Mouse (Mus musculus): ENCODE measurements at regions not wholly inside any gene's neighbourhood (a gene's known extent, or its start where the extent isn't known, plus 50 kb on each side); places are given as distances from the start of the nearest gene placed in this dataset.

- no peaks in the 10 kb centered on the region for H3K36me3 ChIP-seq (ENCODE audit: control insufficient read depth, insufficient read depth, low read length)
- no peaks in the 10 kb centered on the region for H3K27me3 ChIP-seq (ENCODE audit: control insufficient read depth, insufficient read depth, low read length)
- H3K4me3 ChIP-seq (ENCODE audit: control insufficient read depth, low read depth, low read length): no peak overlapping the region
- no peak overlapping the region for H3K27ac ChIP-seq (ENCODE audit: control insufficient read depth, insufficient read depth, low read depth, low read length)
- no peak for TF ChIP-seq CTCF (IDR thresholded peaks at IDR 0.05; ENCODE audit: control insufficient read depth, insufficient read depth, insufficient replicate concordance, low read depth, low read length)
- no peak for TF ChIP-seq POLR2A (IDR thresholded peaks at IDR 0.05; ENCODE audit: control insufficient read depth, low read depth, low read length)
- H3K4me1 ChIP-seq (ENCODE audit: control insufficient read depth, insufficient read depth, low read length): peaks cover 4% of the 10 kb centered on the region; the same call in 1 of the 2 replicates
Measured at GRCm38 (mm10) chr11:19073265-19073664, 54.5 kb upstream of the Meis1 start.

- Histone ChIP-seq H3K27ac (ENCODE audit: control insufficient read depth, insufficient read depth, low read depth, low read length) (no peak overlapping the region), H3K4me1 (ENCODE audit: control insufficient read depth, insufficient read depth, low read length) (peaks cover 4% of the 10 kb centered on the region; the same call in 1 of the 2 replicates), H3K36me3 (ENCODE audit: control insufficient read depth, insufficient read depth, low read length) (no peaks in the 10 kb centered on the region), H3K27me3 (ENCODE audit: control insufficient read depth, insufficient read depth, low read length) (no peaks in the 10 kb centered on the region), H3K4me3 (ENCODE audit: control insufficient read depth, low read depth, low read length) (no peak overlapping the region)
- no peak for TF ChIP-seq POLR2A (IDR thresholded peaks at IDR 0.05; ENCODE audit: control insufficient read depth, low read depth, low read length)
- TF ChIP-seq CTCF (IDR thresholded peaks at IDR 0.05; ENCODE audit: control insufficient read depth, insufficient read depth, insufficient replicate concordance, low read depth, low read length): no peak
Measured at GRCm38 (mm10) chr11:19073887-19074564, 55.2 kb upstream of the Meis1 start.

GRCm38 (mm10) chr11:19091101-19091857 is 72.5 kb upstream of the Meis1 start:
- no peaks in the 10 kb centered on the region for H3K4me1 ChIP-seq (ENCODE audit: control insufficient read depth, insufficient read depth, low read length)
- no peaks in the 10 kb centered on the region for H3K36me3 ChIP-seq (ENCODE audit: control insufficient read depth, insufficient read depth, low read length)
- H3K4me3 ChIP-seq (ENCODE audit: control insufficient read depth, low read depth, low read length): no peak overlapping the region
- H3K27me3 ChIP-seq (ENCODE audit: control insufficient read depth, insufficient read depth, low read length): no peaks in the 10 kb centered on the region
- H3K27ac ChIP-seq (ENCODE audit: control insufficient read depth, insufficient read depth, low read depth, low read length): no peak overlapping the region
- no peak for TF ChIP-seq POLR2A (IDR thresholded peaks at IDR 0.05; ENCODE audit: control insufficient read depth, low read depth, low read length)
- no peak for TF ChIP-seq CTCF (IDR thresholded peaks at IDR 0.05; ENCODE audit: control insufficient read depth, insufficient read depth, insufficient replicate concordance, low read depth, low read length)

GRCm38 (mm10) chr11:19092967-19093745 is 74.4 kb upstream of the Meis1 start:
- Histone ChIP-seq H3K4me1 (ENCODE audit: control insufficient read depth, insufficient read depth, low read length) (no peaks in the 10 kb centered on the region), H3K4me3 (ENCODE audit: control insufficient read depth, low read depth, low read length) (no peak overlapping the region), H3K36me3 (ENCODE audit: control insufficient read depth, insufficient read depth, low read length) (no peaks in the 10 kb centered on the region), H3K27me3 (ENCODE audit: control insufficient read depth, insufficient read depth, low read length) (no peaks in the 10 kb centered on the region), H3K27ac (ENCODE audit: control insufficient read depth, insufficient read depth, low read depth, low read length) (no peak overlapping the region)
- no peak for TF ChIP-seq POLR2A (IDR thresholded peaks at IDR 0.05; ENCODE audit: control insufficient read depth, low read depth, low read length)
- no peak for TF ChIP-seq CTCF (IDR thresholded peaks at IDR 0.05; ENCODE audit: control insufficient read depth, insufficient read depth, insufficient replicate concordance, low read depth, low read length)

- Histone ChIP-seq H3K27me3 (ENCODE audit: control insufficient read depth, insufficient read depth, low read length) (no peaks in the 10 kb centered on the region), H3K36me3 (ENCODE audit: control insufficient read depth, insufficient read depth, low read length) (no peaks in the 10 kb centered on the region), H3K4me3 (ENCODE audit: control insufficient read depth, low read depth, low read length) (no peak overlapping the region), H3K4me1 (ENCODE audit: control insufficient read depth, insufficient read depth, low read length) (no peaks in the 10 kb centered on the region), H3K27ac (ENCODE audit: control insufficient read depth, insufficient read depth, low read depth, low read length) (no peak overlapping the region)
- TF ChIP-seq POLR2A (IDR thresholded peaks at IDR 0.05; ENCODE audit: control insufficient read depth, low read depth, low read length): no peak
- TF ChIP-seq CTCF (IDR thresholded peaks at IDR 0.05; ENCODE audit: control insufficient read depth, insufficient read depth, insufficient replicate concordance, low read depth, low read length): no peak
Measured at GRCm38 (mm10) chr11:19093749-19094148, 75.0 kb upstream of the Meis1 start.

GRCm38 (mm10) chr11:19094183-19094582 is 75.4 kb upstream of the Meis1 start:
- no peaks in the 10 kb centered on the region for H3K4me1 ChIP-seq (ENCODE audit: control insufficient read depth, insufficient read depth, low read length)
- H3K27ac ChIP-seq (ENCODE audit: control insufficient read depth, insufficient read depth, low read depth, low read length): no peak overlapping the region
- H3K4me3 ChIP-seq (ENCODE audit: control insufficient read depth, low read depth, low read length): no peak overlapping the region
- no peaks in the 10 kb centered on the region for H3K27me3 ChIP-seq (ENCODE audit: control insufficient read depth, insufficient read depth, low read length)
- TF ChIP-seq CTCF (IDR thresholded peaks at IDR 0.05; ENCODE audit: control insufficient read depth, insufficient read depth, insufficient replicate concordance, low read depth, low read length): no peak
- no peak for TF ChIP-seq POLR2A (IDR thresholded peaks at IDR 0.05; ENCODE audit: control insufficient read depth, low read depth, low read length)
- H3K36me3 ChIP-seq (ENCODE audit: control insufficient read depth, insufficient read depth, low read length): no peaks in the 10 kb centered on the region

All from testis, adult 2 months (tissue).